Mouse (Mus musculus) cerebellum, adult 2 months (tissue): Measurements from ENCODE around the gene 2200002D01Rik. TPM values are rescaled to one million over a fixed set of nuclear protein-coding genes. Genes with fewer than 3 reads are reported as not detected.
"Not testable (repeated sequence)": the region's sequence is repeated elsewhere in the genome, so short reads cannot be mapped to it uniquely, and the experiment has no call there.

Source experiments
- DNase-seq, 2 experiments: peaks; one replicate each; pipeline ENCODE4 v3.0.0; 2021
- H3K27ac ChIP-seq: fragments of 200-500 bp; 2 replicates; pipeline ENCODE4 v1.5.1; 2012; ENCODE audit warnings: low read length, control low read depth, inconsistent platforms; ENCODE audit not compliant: insufficient read depth
- H3K27me3 ChIP-seq: fragments of 200-500 bp; 2 replicates; pipeline ENCODE4 v1.6.1; 2012; ENCODE audit warnings: inconsistent platforms, mild to moderate bottlenecking, low read length, moderate library complexity; ENCODE audit not compliant: control insufficient read depth, insufficient read depth
- H3K4me1 ChIP-seq: fragments of 200-500 bp; 2 replicates; pipeline ENCODE4 v1.6.1; 2011; ENCODE audit warnings: low read length; ENCODE audit not compliant: control insufficient read depth, insufficient read depth
- H3K4me3 ChIP-seq: fragments of 200-500 bp; replicated peaks from 2 replicates; pipeline ENCODE3; 2011; ENCODE audit warnings: mild to moderate bottlenecking, low read depth, low read length, control low read depth; ENCODE audit not compliant: insufficient read depth
- CTCF ChIP-seq: fragments of 200-500 bp; IDR thresholded peaks from 2 replicates; pipeline ENCODE4 v1.5.1; 2011; ENCODE audit warnings: low read depth, mild to moderate bottlenecking, control low read depth, low read length, moderate library complexity, borderline replicate concordance; ENCODE audit not compliant: insufficient read depth
- POLR2A ChIP-seq: fragments of 200-500 bp; IDR thresholded peaks from 2 replicates; pipeline ENCODE4 v1.6.1; 2011; ENCODE audit warnings: low read length, control low read depth, borderline replicate concordance; ENCODE audit not compliant: insufficient read depth
- WGBS: fragments of 180-500 bp; shearing (Covaris S2); methylation state at CpG from one replicate; pipeline ENCODE4 v1.1.7; 2018; 5-methylcytosine and 5-hydroxymethylcytosine counted together
- polyA plus RNA-seq: library from polyadenylated mRNA; depleted of rRNA; stranded (reverse); fragments of >200 nt; gene quantifications from 2 replicates; pipeline ENCODE4 v1.2.3, GENCODE M21; 2012

The 2200002D01Rik gene
- polyA plus RNA-seq, 1 experiment: 0.38 TPM

DNA sequence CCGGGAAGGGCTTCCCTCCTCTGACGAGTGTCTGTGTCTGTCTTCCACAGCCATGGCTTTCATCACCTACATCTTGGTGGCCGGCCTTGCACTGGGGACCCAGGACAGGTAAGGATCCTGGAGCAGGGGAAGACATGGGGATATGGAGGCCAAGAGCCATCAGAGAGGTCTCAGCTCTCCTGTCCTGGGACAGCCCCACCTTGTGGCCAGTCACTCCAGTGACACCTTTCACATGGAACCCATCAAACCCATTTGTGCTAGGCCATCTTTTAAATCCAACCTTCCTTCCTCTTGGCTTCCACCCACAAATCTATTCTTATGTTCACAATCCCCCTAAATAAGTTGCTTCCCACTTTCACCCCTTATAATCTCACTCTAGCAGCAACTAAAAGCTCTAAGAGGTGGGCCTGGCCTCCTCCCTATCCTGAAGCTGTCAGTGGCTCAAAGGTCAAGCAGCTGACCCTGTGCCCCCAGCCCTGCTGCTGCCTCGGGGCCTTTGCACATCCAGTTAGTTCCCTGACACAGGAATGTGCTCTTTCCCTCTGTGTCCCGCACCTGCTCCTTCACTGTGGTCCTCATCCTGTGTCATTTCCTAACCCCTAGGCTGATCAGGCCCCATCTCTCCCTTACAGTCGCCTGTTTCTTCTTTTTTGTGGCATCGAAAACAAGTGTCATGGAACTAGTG lies 3.4 kb downstream of the 2200002D01Rik start:
- TF ChIP-seq CTCF: peak; percentile 54; the same call in 1 of the 2 replicates
- no peak for TF ChIP-seq POLR2A
- no peak overlapping the region for H3K4me3 ChIP-seq
- DNase-seq: no peak
- H3K4me1 ChIP-seq: peaks cover 6% of the 10 kb centered on the region
- H3K27me3 ChIP-seq: no peaks in the 10 kb centered on the region
- WGBS: 82% methylated on average over 7 of the region's 7 CpGs
- no peak overlapping the region for H3K27ac ChIP-seq

DNA sequence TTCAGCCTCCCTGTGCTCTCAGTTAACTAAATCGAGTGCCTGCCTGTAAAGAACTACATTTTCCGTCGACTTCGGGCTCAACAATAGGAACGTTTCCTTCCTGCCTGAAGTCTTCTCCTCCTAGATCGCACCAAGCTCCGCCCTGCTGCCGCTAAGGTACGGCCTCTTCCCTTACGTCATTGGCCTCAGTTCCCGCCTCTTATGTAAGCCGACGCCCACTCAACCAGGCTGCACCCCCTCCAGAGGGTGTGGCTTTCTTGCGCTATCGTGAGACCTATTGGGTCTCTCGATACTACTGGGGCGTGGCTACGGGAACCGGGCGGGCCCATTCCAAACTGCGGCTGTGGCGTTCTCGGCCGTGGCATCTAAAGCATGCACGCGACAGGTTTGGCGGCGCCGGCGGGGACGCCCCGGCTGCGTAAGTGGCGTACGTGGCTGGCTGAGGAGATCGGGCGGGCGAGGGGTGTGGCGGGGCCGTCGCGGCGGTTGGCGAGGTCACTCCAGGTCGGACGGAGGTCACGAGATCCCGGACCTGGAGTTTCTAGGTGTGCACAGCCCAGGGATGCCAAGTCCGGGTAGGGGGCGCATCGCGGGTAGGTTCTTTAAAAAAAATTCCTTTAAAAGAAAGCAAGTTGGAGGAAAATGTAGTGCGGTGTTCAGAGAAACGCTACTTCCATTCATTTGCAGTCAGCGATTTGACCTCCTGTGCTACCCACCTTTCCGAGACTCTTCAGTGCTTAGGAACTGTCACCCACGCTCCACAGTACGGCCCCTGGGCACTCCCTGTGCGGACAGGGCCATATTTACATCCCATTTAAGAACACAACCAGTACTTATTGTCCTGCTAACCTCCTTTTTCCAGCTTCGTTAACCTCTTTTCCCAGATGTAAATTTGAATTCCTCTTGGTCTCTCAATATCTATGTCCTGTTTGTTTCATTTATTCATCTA lies 10.0 kb downstream of the 2200002D01Rik start, which contains the start of gene Yif1b:
Gene Yif1b, plus strand, starts transcription at position 311 of the 949 bp plus-strand sequence.
- under 1% methylated on average over 60 of the region's 60 CpGs for WGBS
- Histone ChIP-seq H3K27me3 (no peaks in the 10 kb centered on the region), H3K4me1 (peaks cover 20% of the 10 kb centered on the region), H3K27ac (peak within 1 kb of the TSS; percentile 21; the same call in 1 of the 2 replicates), H3K4me3 (peak within 1 kb of the TSS; percentile 71)
- no peak for TF ChIP-seq CTCF
- peak; percentile 91; the same call in 1 of the 2 replicates for TF ChIP-seq POLR2A
- peak; percentile 97 to 99 for DNase-seq

DNA sequence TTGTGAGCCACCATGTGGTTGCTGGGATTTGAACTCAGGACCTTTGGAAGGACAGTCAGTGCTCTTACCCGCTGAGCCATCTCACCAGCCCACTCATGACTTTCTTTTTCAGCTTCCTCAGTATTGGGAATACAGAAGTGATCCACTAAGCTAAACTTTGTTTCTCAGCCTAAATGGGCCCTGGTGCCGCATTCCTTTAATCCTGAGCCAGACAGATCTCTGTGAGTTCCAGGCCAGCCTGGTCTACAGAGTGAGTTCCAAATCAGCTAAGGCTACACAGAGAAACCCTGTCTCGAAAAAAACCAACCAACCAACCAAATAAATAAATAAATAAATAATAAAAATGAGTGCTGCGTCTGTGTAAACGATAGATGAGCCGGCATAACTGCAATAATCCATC lies 10.7 kb downstream of the 2200002D01Rik start:
- peak overlapping the region; percentile 71 for H3K4me3 ChIP-seq
- 27% methylated on average over 6 of the region's 6 CpGs for WGBS
- peak overlapping the region; percentile 21; the same call in 1 of the 2 replicates for H3K27ac ChIP-seq
- DNase-seq, H3K27me3 ChIP-seq: not testable (repeated sequence)
- peaks cover 20% of the 10 kb centered on the region for H3K4me1 ChIP-seq

DNA sequence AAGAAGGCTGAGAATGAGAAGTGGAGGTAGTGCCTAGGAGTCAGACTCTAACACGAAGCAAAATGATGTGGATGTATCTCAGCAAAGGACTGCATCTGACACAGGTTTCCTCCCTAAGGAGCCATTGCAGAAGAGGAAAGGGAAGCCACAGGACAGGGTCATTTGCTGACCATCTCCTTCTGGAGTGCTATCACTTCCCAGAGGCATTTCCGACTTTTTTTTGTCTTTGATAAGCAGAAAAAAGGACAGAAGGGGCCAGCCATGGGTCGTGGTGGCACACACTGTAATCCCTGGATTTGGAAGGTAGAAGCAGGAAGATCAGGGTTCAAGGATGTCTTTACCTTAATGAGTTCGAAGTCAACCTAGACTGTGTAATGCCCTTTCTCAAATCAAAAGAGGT lies 11.7 kb downstream of the 2200002D01Rik start:
- no peaks in the 10 kb centered on the region for H3K27me3 ChIP-seq
- TF ChIP-seq POLR2A (no peak), CTCF (no peak)
- H3K4me1 ChIP-seq: peaks cover 20% of the 10 kb centered on the region
- no peak for DNase-seq
- 85% methylated on average over 4 of the region's 4 CpGs for WGBS
- H3K27ac ChIP-seq: no peak overlapping the region
- no peak overlapping the region for H3K4me3 ChIP-seq

DNA sequence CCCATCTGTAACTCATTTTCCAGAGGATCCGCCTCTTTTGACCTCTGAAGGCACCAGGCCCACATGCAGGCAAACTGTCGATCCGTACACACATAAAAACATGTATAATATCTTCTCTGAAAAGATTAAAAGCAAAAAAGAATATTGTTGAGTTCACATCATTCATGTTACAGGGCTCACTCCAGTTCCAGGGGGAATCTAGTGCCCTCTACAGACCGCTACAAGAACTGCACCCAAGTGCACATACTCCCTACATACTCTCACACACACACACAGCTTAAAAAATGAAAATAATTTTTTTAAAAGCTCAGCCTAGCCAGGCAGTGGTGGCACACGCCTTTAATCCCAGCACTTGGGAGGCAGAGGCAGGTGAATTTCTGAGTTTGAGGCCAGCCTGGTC lies 13.6 kb downstream of the 2200002D01Rik start:
- DNase-seq: no peak
- H3K4me1 ChIP-seq: peaks cover 12% of the 10 kb centered on the region; the same call in 1 of the 2 replicates
- WGBS: 81% methylated on average over 5 of the region's 5 CpGs
- no peak overlapping the region for H3K27ac ChIP-seq
- no peak for TF ChIP-seq CTCF
- no peak for TF ChIP-seq POLR2A
- no peaks in the 10 kb centered on the region for H3K27me3 ChIP-seq
- no peak overlapping the region for H3K4me3 ChIP-seq

DNA sequence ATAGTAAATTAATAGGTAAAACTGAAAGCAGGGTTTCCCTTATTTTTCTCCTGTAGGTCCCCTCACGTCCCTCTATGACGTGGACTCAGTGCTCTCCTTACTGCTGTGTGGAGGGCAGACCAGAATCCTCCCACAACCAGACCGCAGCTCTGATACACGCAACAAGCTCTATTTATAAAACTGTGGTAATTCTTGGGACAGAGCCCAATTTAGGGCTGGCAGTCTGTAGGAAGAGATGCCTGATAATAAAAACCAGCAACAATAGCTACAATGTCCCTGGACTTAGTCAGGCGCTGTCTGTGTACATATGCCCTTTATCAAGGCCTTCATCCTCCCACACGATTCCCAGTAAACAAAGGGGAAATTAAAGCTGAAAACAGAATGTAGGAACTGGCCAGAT lies 14.5 kb downstream of the 2200002D01Rik start:
- DNase-seq: no peak
- Histone ChIP-seq H3K27me3 (no peaks in the 10 kb centered on the region), H3K4me1 (peaks cover 5% of the 10 kb centered on the region; the same call in 1 of the 2 replicates), H3K4me3 (no peak overlapping the region), H3K27ac (no peak overlapping the region)
- TF ChIP-seq POLR2A (no peak), CTCF (no peak)
- 55% methylated on average over 6 of the region's 6 CpGs for WGBS

DNA sequence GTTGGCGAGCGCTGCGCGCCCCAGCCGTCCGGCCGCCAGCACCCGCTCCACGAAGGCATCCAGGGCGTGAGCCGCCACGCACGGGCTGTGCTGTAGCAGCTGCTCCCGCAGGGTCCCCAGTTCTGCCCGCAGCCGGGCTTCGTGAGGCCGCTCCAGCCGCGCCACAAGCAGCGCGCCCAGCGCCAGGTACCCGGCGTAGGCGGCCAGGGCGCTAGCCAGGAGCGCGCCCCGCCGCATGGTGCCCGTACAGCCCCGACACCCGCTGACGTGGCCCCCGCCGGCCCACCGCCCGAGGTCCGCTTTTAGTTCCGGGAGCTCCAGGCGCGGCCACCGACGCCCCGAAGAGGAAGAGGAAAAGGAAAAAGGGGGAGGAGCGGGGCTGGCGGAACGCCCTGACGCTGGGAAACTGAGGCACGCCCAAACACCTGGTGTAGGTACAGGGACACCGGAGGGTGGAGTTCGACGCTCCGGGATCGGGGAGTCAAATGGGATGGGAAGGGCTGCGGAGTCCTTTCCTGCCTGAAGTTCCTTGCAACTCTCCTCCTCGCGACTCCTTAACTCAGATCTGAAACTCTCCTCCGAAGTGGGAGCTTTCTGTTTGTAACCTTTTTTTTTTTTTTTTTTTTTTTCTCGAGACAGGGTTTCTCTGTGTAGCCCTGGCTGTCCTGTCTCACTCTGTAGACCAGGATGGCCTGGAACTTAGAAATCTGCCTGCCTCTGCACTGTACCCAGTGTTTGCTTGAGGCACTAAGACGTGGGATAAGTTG lies 15.8 kb downstream of the 2200002D01Rik start, which contains the start of gene Kcnk6:
Gene Kcnk6, minus strand, starts transcription at position 269 of the 767 bp plus-strand sequence.
- Histone ChIP-seq H3K4me3 (peak within 1 kb of the TSS; percentile 42), H3K27ac (no peak within 1 kb of the TSS), H3K4me1 (peaks cover 5% of the 10 kb centered on the region; the same call in 1 of the 2 replicates), H3K27me3 (no peaks in the 10 kb centered on the region)
- DNase-seq: no peak
- 3% methylated on average over 62 of the region's 62 CpGs for WGBS
- no peak for TF ChIP-seq POLR2A
- no peak for TF ChIP-seq CTCF

DNA sequence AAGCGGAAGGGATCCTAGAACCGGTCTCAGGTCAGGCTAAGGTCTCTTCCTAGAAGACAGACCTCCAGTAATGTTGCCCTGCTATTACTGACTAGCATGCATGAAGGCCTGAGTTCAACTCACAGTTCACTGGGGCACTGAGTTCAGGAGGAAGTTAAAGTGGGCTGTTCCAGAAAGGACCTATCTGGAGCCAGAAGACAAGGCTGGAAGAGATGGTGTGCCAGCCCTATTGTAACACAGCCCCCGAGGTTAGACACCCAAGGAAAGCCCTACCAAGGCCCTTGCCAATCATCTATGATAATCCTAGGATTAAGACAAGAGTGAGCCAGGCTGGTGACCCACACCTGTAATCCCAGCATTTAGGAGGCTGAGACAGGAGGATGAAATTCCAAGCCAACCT lies 16.7 kb downstream of the 2200002D01Rik start:
- DNase-seq: no peak
- Histone ChIP-seq H3K27me3 (no peaks in the 10 kb centered on the region), H3K27ac (no peak overlapping the region), H3K4me3 (no peak overlapping the region), H3K4me1 (peaks cover 5% of the 10 kb centered on the region; the same call in 1 of the 2 replicates)
- TF ChIP-seq CTCF (no peak), POLR2A (no peak)
- WGBS: 64% methylated on average over 3 of the region's 3 CpGs
